ENCODE assay signal across 8 mouse cellular contexts in genomic region chr1:186748724-186749653, GRCm38 (mm10). TPM values are rescaled to one million over a fixed set of nuclear protein-coding genes. Genes with fewer than 3 reads are reported as not detected.
DNase-seq lines count a peak whose midpoint lies in the region; ATAC-seq lines count a peak whose summit lies in the region.

Gene Rrp15, minus strand, starts transcription at chr1:186749358.

- peak; percentile 97 for ATAC-seq in megakaryocyte progenitor cell, adult 5-6 weeks (replicated peaks; ENCODE audit: poor library complexity)

- peak; percentile 92 for DNase-seq in adipocyte (ENCODE audit: low spot score)
- DNase-seq in embryo, embryonic 10 days (ENCODE audit: low spot score): peak; percentile 96
- peak; percentile 81 for DNase-seq in gastrocnemius, postnatal 10 days
- peak; percentile 95 for DNase-seq in induced T-regulatory cell, adult 2 months (ENCODE audit: low read depth)
- peak; percentile 30 to 82 for DNase-seq in left cerebral cortex, adult 9 months (ENCODE audit: low spot score in 2 of 2)
- peak; percentile 71 for DNase-seq in right cerebral cortex, postnatal 14 days
- DNase-seq in urinary bladder, postnatal 36 days (ENCODE audit: low spot score in 2 of 2): peak; percentile 81 to 84

RNA-seq across cellular contexts. Expression of gene Rrp15, which starts in this region (rescaled TPM):
- total RNA-seq in gastrocnemius, postnatal 10 days (2021): 10 to 100 TPM; 15.9 to 18.2 TPM
- total RNA-seq in megakaryocyte progenitor cell, adult 5-6 weeks (2015): 57.6 and 66.0 TPM in 2 replicates
- total RNA-seq in megakaryocyte progenitor cell, adult 5-6 weeks (2017): 125 and 169 TPM in 2 replicates

Comparison
In these comparisons a context has a peak if more than half of its experiments do, and no peak if none do; other contexts are left out.
1. Peak in every context shown above with its lines: DNase-seq and ATAC-seq.